Mouse (Mus musculus) gastrocnemius, adult 8-10 months (tissue): ENCODE results near the gene Arnt2. TPM values are rescaled to one million over a fixed set of nuclear protein-coding genes. Genes with fewer than 3 reads are reported as not detected.
A peak's percentile ranks its signal among the peaks of the same experiment; 100 is the strongest.

Experiments used
- DNase-seq, 2 experiments: peaks; one replicate each; pipeline ENCODE4 v3.0.0; 2022; ENCODE audit warnings: low spot score in 2 of 2
- total RNA-seq, 4 experiments: library from RNA; stranded (reverse); gene quantifications; 2 replicates each; pipeline ENCODE4 v1.2.4; 2022

Arnt2 gene
- total RNA-seq, 4 experiments from 2014 or later: 0.35 to 1.7 (median 0.60) TPM

- DNase-seq: no peak
These were observed 60.0 kb downstream of the Arnt2 start for GRCm38 (mm10) chr7:84349976-84350375.

DNA sequence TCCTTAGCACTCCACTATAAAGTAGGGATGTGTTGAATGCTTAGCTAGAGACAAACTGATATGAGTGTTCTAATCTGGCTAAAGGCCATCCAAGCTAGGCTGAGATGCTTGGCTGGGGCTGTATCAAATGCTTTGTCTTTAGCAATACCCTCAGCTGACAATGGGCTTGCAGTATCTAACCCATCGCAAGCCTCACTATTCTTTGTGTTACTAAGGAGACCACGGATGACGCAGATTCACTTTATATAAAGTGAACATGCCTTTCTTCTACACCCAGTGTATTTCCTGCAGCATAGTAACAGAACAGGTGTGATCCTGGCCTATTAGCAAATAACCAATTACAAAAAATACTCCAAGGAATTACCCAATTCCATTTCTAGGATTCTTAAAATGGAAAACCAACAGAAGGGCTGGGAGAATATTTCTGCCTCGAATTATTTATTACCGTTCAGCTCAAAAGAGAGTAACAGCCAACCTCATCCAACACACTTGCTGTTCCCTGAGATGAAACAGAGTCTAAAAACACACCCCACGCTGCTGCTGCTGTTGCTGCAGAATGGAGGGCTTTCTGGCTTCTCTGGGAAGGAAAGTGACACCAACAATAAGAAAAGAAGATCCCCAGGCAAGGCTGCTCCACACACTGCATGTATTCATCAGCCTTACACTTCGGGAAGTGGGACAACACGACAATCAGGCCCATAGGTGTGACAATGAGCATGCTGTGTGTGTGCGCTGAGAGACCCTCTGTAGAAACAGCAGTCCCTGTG lies 61.6 kb downstream of the Arnt2 start:
- no peak for DNase-seq

- no peak for DNase-seq
These were observed 66.8 kb downstream of the Arnt2 start for GRCm38 (mm10) chr7:84343160-84343559.

- no peak for DNase-seq
These were observed 69.0 kb downstream of the Arnt2 start for GRCm38 (mm10) chr7:84341001-84341400.

DNA sequence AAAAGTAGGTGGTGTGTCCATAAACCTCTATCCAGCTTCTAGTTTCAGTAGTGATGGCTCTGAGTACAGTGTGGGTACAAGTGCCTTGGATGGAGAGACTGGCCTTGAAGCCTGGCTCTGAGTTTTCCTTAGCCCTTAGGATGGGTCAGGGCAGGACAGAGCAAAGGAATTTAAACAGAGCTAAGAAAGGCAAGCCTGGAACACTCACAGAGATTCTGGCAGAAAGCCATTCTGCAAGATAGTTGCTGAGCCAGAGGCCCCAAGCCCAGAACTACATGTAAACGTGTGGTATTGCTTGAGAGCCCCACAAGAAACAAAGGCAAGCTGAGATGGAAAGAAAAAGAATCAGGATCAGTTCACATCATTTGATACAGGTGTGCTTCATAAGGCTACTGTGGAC lies 70.8 kb downstream of the Arnt2 start:
- DNase-seq: no peak

GRCm38 (mm10) chr7:84337768-84338167 lies 72.2 kb downstream of the Arnt2 start:
- peak; percentile 22 to 51 for DNase-seq

DNA sequence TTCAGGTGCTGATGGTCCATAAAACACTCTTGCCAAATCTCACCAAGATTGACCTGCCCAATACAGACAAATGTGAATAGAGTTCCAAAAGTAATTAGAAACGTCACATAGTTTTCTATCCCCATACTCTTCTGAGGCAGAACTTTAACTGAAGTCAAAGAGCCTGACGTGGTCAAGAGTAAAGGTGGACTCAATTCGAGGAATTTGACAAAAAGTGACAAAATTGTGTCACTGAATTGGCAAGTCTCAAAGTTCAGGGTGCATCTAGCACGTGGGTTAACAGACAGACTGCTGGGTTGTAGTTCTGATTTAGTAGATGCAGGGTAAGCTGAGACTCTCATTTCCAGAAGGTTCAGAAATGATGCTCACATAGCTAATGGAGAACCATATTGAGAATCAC lies 73.1 kb downstream of the Arnt2 start:
- no peak for DNase-seq

DNA sequence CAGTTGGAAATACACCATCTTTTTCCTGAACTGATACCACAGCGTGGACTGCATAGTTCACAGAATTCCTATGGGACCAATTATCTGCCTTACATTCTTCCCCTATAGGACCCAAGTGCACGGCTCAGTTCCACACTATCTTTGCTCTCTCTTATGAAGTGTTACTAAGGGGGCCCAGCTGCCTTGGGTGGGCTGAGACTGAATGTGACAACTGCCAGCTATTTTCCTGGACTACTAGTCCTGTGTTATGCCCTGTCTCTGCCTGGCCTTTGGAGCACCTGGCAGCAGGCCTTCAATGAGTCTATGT lies 73.4 kb downstream of the Arnt2 start:
- no peak for DNase-seq

DNA sequence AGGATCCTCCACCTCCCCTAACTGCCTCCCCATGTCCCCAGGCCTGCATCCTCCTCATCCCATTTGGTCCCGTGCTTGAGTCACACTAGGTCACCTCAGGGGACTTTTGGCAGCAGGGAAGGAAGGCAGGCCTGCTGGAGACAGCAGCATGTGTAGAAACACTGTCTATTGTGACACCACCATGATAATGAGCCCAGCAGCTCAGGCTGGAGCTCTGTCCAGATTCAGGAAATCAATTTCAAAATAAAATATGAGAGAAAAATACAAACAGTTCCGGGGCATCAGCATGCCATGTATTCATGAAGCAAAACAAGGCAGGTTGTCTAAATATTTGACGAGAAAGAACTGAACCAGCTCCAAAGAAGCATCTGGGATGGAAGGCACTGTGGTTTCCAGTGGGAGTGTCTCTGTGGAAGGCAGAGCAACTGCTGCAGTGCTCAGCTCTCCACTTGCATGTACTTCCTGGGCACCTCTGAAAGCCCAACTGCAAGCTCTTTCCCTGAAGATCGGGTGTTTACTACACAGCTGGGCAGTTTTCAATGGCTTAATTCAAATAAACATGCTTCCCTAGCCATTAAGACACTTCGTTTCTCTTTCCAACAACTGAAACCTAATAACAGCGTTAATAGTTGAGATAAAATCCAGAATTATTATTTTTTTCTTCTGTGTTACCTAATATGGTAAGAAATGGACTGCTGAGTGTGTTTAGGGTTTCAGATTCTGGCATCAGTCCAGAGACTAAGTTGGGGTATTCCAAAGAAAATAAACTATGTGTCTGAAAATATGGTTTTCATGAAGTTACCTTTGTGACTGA lies 74.0 kb downstream of the Arnt2 start:
- DNase-seq: no peak

DNA sequence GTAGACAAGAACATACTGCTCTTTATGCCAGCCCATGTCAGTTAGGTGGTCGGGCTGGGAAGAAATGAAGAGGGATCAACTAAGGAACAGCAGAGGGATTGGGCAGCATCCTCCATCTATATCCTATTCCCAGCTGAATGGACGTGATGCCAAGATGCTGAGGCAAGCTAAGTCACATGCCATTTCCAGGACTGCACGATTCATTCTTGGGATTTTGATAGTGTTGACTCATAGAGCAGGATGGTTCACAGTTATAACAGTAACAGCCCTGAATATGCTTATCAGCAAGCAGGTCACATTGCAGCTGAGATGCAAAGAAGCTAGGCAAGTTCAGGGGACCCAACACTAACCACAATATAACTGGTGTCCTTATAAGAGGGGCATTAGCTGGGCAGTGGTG lies 76.0 kb downstream of the Arnt2 start:
- no peak for DNase-seq

- DNase-seq: no peak
These were observed 77.4 kb downstream of the Arnt2 start for GRCm38 (mm10) chr7:84332295-84333168.

GRCm38 (mm10) chr7:84329174-84329583 lies 80.8 kb downstream of the Arnt2 start:
- no peak for DNase-seq

DNA sequence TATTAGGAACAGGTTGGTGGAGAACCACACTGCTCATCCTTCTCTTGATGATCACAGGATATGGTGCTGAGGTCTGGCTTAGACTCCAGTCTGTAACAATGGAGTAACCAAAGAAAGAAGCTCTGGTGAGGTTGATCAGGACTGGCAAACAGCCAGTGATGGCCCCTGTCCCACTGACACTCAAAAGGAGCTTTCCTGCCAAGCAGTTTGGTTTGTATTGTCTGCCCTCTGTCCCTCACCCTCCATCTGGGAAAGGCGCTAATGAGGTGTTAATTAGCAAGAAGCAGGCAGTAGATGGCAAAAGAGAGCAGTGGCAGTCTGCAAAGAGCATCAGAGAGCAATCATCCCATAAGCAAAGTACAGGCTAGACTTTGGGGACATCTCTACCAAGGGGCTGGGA lies 81.2 kb downstream of the Arnt2 start:
- no peak for DNase-seq

- no peak for DNase-seq
These were observed 84.2 kb downstream of the Arnt2 start for GRCm38 (mm10) chr7:84325570-84326328.

- DNase-seq: no peak
These were observed 88.4 kb downstream of the Arnt2 start for GRCm38 (mm10) chr7:84321542-84321941.

- DNase-seq: no peak
These were observed 94.5 kb downstream of the Arnt2 start for GRCm38 (mm10) chr7:84315353-84316003.

GRCm38 (mm10) chr7:84314742-84315141 lies 95.2 kb downstream of the Arnt2 start:
- DNase-seq: no peak

- no peak for DNase-seq
These were observed 98.4 kb downstream of the Arnt2 start for GRCm38 (mm10) chr7:84311624-84312023.

GRCm38 (mm10) chr7:84310909-84311311 lies 99.1 kb downstream of the Arnt2 start:
- DNase-seq: no peak

- DNase-seq: no peak
These were observed 102.5 kb downstream of the Arnt2 start for GRCm38 (mm10) chr7:84307329-84307925.
